Mouse (Mus musculus): Measurements from ENCODE around the gene Slc25a10. TPM values are rescaled to one million over a fixed set of nuclear protein-coding genes. Genes with fewer than 3 reads are reported as not detected.

Slc25a10 gene
- polyA plus RNA-seq, 1 experiment from 2014 or later: 53.6 TPM

- H3K27me3 ChIP-seq: peaks cover 64% of the 10 kb centered on the region
- H3K4me2 ChIP-seq (replicated peaks): no peak overlapping the region
- no peak for ATAC-seq (ENCODE audit: insufficient number of reproducible peaks, low FRiP score, low TSS enrichment, low read depth)
- H3K27ac ChIP-seq (replicated peaks): no peak overlapping the region
- no peak overlapping the region for H3K9ac ChIP-seq
- H3K36me3 ChIP-seq: no peaks in the 10 kb centered on the region
- H3K9me3 ChIP-seq (replicated peaks): no peaks in the 10 kb centered on the region
- no peak overlapping the region for H3K4me3 ChIP-seq (replicated peaks)
- peaks cover 11% of the 10 kb centered on the region for H3K4me1 ChIP-seq
- 41% methylated on average over 4 of the region's 4 CpGs for WGBS
These were observed 37.3 kb downstream of the Slc25a10 start for GRCm38 (mm10) chr11:120528903-120529302.

GRCm38 (mm10) chr11:120530085-120530964 lies 38.7 kb downstream of the Slc25a10 start, which contains the start of gene Gcgr:
Gene Gcgr, plus strand, starts transcription at chr11:120530699.
- peaks cover 66% of the 10 kb centered on the region for H3K27me3 ChIP-seq
- ATAC-seq (ENCODE audit: insufficient number of reproducible peaks, low FRiP score, low TSS enrichment, low read depth): peak; percentile 53; the same call in 1 of the 2 replicates

GRCm38 (mm10) chr11:120531646-120532045 lies 40.0 kb downstream of the Slc25a10 start:
- no peak overlapping the region for H3K9ac ChIP-seq
- WGBS: 32% methylated on average over 9 of the region's 9 CpGs
- ATAC-seq (ENCODE audit: insufficient number of reproducible peaks, low FRiP score, low TSS enrichment, low read depth): no peak
- no peaks in the 10 kb centered on the region for H3K9me3 ChIP-seq (replicated peaks)
- no peak overlapping the region for H3K4me2 ChIP-seq (replicated peaks)
- H3K4me3 ChIP-seq (replicated peaks): no peak overlapping the region
- peaks cover 11% of the 10 kb centered on the region for H3K4me1 ChIP-seq
- H3K27ac ChIP-seq (replicated peaks): no peak overlapping the region
- no peaks in the 10 kb centered on the region for H3K36me3 ChIP-seq
- H3K27me3 ChIP-seq: peaks cover 66% of the 10 kb centered on the region

More at GRCm38 (mm10) chr11:120530085-120530964, 38.7 kb downstream of the Slc25a10 start, which contains the start of gene Gcgr:
- WGBS: 7% methylated on average over 55 of the region's 62 CpGs
- Histone ChIP-seq H3K36me3 (no peaks in the 10 kb centered on the region), H3K27ac (replicated peaks) (no peak within 1 kb of the TSS), H3K4me3 (replicated peaks) (peak within 1 kb of the TSS; percentile 46), H3K9ac (peak within 1 kb of the TSS; percentile 28; the same call in 1 of the 2 replicates), H3K4me1 (peaks cover 11% of the 10 kb centered on the region), H3K9me3 (replicated peaks) (no peaks in the 10 kb centered on the region), H3K4me2 (replicated peaks) (peak within 1 kb of the TSS; percentile 84)

GRCm38 (mm10) chr11:120534093-120534492 lies 42.5 kb downstream of the Slc25a10 start:
- no peak for ATAC-seq (ENCODE audit: insufficient number of reproducible peaks, low FRiP score, low TSS enrichment, low read depth)
- no peak overlapping the region for H3K4me2 ChIP-seq (replicated peaks)
- no peak overlapping the region for H3K9ac ChIP-seq
- 83% methylated on average over 8 of the region's 8 CpGs for WGBS
- no peaks in the 10 kb centered on the region for H3K9me3 ChIP-seq (replicated peaks)
- H3K27me3 ChIP-seq: peaks cover 49% of the 10 kb centered on the region
- H3K36me3 ChIP-seq: no peaks in the 10 kb centered on the region
- H3K4me1 ChIP-seq: peaks cover 20% of the 10 kb centered on the region
- no peak overlapping the region for H3K27ac ChIP-seq (replicated peaks)
- no peak overlapping the region for H3K4me3 ChIP-seq (replicated peaks)

- Histone ChIP-seq H3K4me3 (replicated peaks) (no peak overlapping the region), H3K27ac (replicated peaks) (no peak overlapping the region), H3K27me3 (peaks cover 38% of the 10 kb centered on the region), H3K9ac (no peak overlapping the region), H3K36me3 (no peaks in the 10 kb centered on the region), H3K4me2 (replicated peaks) (no peak overlapping the region), H3K9me3 (replicated peaks) (no peaks in the 10 kb centered on the region), H3K4me1 (peaks cover 30% of the 10 kb centered on the region)
- 70% methylated on average over 3 of the region's 3 CpGs for WGBS
- no peak for ATAC-seq (ENCODE audit: insufficient number of reproducible peaks, low FRiP score, low TSS enrichment, low read depth)
These were observed 43.5 kb downstream of the Slc25a10 start for GRCm38 (mm10) chr11:120535145-120535544.

- WGBS: 66% methylated on average over 3 of the region's 3 CpGs
- no peak for ATAC-seq (ENCODE audit: insufficient number of reproducible peaks, low FRiP score, low TSS enrichment, low read depth)
- no peaks in the 10 kb centered on the region for H3K9me3 ChIP-seq (replicated peaks)
These were observed 44.2 kb downstream of the Slc25a10 start for GRCm38 (mm10) chr11:120535804-120536203.

GRCm38 (mm10) chr11:120538485-120538884 lies 46.8 kb downstream of the Slc25a10 start:
- Histone ChIP-seq H3K9me3 (replicated peaks) (no peaks in the 10 kb centered on the region), H3K36me3 (peaks cover 18% of the 10 kb centered on the region), H3K4me3 (replicated peaks) (no peak overlapping the region), H3K27me3 (peaks cover 5% of the 10 kb centered on the region), H3K4me1 (peaks cover 22% of the 10 kb centered on the region), H3K4me2 (replicated peaks) (no peak overlapping the region), H3K27ac (replicated peaks) (no peak overlapping the region), H3K9ac (no peak overlapping the region)
- no peak for ATAC-seq (ENCODE audit: insufficient number of reproducible peaks, low FRiP score, low TSS enrichment, low read depth)
- 58% methylated on average over 3 of the region's 3 CpGs for WGBS

More at GRCm38 (mm10) chr11:120535804-120536203, 44.2 kb downstream of the Slc25a10 start:
- H3K9ac ChIP-seq: no peak overlapping the region
- peaks cover 32% of the 10 kb centered on the region for H3K27me3 ChIP-seq
- peaks cover 25% of the 10 kb centered on the region for H3K4me1 ChIP-seq
- no peak overlapping the region for H3K27ac ChIP-seq (replicated peaks)
- no peaks in the 10 kb centered on the region for H3K36me3 ChIP-seq
- no peak overlapping the region for H3K4me3 ChIP-seq (replicated peaks)
- no peak overlapping the region for H3K4me2 ChIP-seq (replicated peaks)

- Histone ChIP-seq H3K9ac (no peak overlapping the region), H3K36me3 (peaks cover 22% of the 10 kb centered on the region), H3K4me2 (replicated peaks) (no peak overlapping the region), H3K27me3 (peaks cover 2% of the 10 kb centered on the region), H3K4me3 (replicated peaks) (no peak overlapping the region), H3K27ac (replicated peaks) (no peak overlapping the region), H3K9me3 (replicated peaks) (no peaks in the 10 kb centered on the region), H3K4me1 (peaks cover 22% of the 10 kb centered on the region)
- WGBS: 48% methylated on average over 8 of the region's 8 CpGs
- ATAC-seq (ENCODE audit: insufficient number of reproducible peaks, low FRiP score, low TSS enrichment, low read depth): no peak
These were observed 47.3 kb downstream of the Slc25a10 start for GRCm38 (mm10) chr11:120538955-120539284.

GRCm38 (mm10) chr11:120539285-120540014 lies 47.8 kb downstream of the Slc25a10 start:
- Histone ChIP-seq H3K27me3 (no peaks in the 10 kb centered on the region; the same call in 1 of the 2 replicates), H3K9ac (no peak overlapping the region), H3K4me3 (replicated peaks) (no peak overlapping the region), H3K36me3 (peaks cover 27% of the 10 kb centered on the region), H3K9me3 (replicated peaks) (no peaks in the 10 kb centered on the region), H3K4me2 (replicated peaks) (no peak overlapping the region), H3K4me1 (peaks cover 22% of the 10 kb centered on the region), H3K27ac (replicated peaks) (peak overlapping the region; percentile 28; the same call in 1 of the 2 replicates)
- WGBS: 18% methylated on average over 10 of the region's 10 CpGs
- ATAC-seq (ENCODE audit: insufficient number of reproducible peaks, low FRiP score, low TSS enrichment, low read depth): 0 out of 2 replicates have a peak, but pooled peaks have one; percentile 25

GRCm38 (mm10) chr11:120541907-120542306 lies 50.3 kb downstream of the Slc25a10 start:
- H3K4me2 ChIP-seq (replicated peaks): no peak overlapping the region
- no peak overlapping the region for H3K27ac ChIP-seq (replicated peaks)
- H3K9ac ChIP-seq: no peak overlapping the region
- peaks cover 26% of the 10 kb centered on the region for H3K4me1 ChIP-seq
- ATAC-seq (ENCODE audit: insufficient number of reproducible peaks, low FRiP score, low TSS enrichment, low read depth): no peak
- H3K27me3 ChIP-seq: no peaks in the 10 kb centered on the region
- 40% methylated on average over 4 of the region's 4 CpGs for WGBS
- peaks cover 34% of the 10 kb centered on the region for H3K36me3 ChIP-seq
- no peak overlapping the region for H3K4me3 ChIP-seq (replicated peaks)
- no peaks in the 10 kb centered on the region for H3K9me3 ChIP-seq (replicated peaks)

GRCm38 (mm10) chr11:120542376-120542775 lies 50.7 kb downstream of the Slc25a10 start:
- Histone ChIP-seq H3K9ac (no peak overlapping the region), H3K27ac (replicated peaks) (no peak overlapping the region), H3K9me3 (replicated peaks) (no peaks in the 10 kb centered on the region), H3K4me2 (replicated peaks) (no peak overlapping the region), H3K4me1 (peaks cover 29% of the 10 kb centered on the region), H3K4me3 (replicated peaks) (no peak overlapping the region), H3K27me3 (no peaks in the 10 kb centered on the region), H3K36me3 (peaks cover 35% of the 10 kb centered on the region)
- 78% methylated on average over 6 of the region's 6 CpGs for WGBS
- ATAC-seq (ENCODE audit: insufficient number of reproducible peaks, low FRiP score, low TSS enrichment, low read depth): no peak
